Mouse (Mus musculus) CD4-positive naive resting alpha-beta T cell, adult 76 days (primary cell): ENCODE results near the gene Olfr414. TPM values are rescaled to one million over a fixed set of nuclear protein-coding genes. Genes with fewer than 3 reads are reported as not detected.

Experiments
- total RNA-seq: library from RNA; stranded (reverse); gene quantifications from one replicate; pipeline ENCODE4 v1.2.4, GENCODE M21; 2023

Olfr414 gene
- not detected for total RNA-seq

DNA sequence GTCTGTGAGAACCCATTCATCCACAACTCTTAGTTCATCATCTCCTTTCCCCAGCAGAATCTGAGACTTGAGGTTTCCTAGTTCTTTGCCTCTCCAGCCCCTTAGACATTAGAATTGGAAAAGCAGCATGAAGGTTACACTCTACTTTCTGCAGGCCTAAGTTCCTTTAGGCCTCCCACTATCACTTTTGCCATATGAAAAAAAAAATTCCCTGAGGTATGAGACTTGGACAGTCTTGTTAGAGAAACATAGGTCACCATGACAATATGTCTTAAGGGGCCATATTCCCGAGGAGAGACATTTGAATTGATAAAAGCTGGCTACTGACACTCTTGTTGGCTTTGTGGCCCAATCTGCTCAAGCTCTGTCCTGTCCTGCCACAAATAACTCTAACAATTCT lies at the start of gene Olfr414:
TSS of gene Olfr414 (plus strand) at position 301 of the 400 bp plus-strand sequence.

DNA sequence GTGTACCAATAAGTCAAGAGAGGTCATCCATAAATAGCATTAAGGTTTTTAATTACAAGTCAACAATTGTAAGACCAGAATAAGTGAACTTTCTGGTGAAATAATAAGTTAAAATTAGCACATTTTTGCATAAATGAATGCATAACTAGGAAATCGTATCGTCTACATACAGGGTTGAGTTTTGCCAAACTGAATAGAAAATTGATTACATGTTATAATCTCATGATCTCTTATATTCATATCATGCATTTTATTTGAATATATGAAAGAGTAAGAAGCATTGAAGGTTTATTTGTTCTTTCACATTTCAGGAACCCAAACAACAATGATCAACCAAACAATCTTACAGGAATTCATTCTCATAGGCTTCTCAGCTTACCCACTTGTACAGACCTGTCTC lies 33.1 kb upstream of the Olfr414 start, which contains the start of gene Olfr248:
TSS of gene Olfr248 (plus strand) at position 301 of the 400 bp plus-strand sequence.

DNA sequence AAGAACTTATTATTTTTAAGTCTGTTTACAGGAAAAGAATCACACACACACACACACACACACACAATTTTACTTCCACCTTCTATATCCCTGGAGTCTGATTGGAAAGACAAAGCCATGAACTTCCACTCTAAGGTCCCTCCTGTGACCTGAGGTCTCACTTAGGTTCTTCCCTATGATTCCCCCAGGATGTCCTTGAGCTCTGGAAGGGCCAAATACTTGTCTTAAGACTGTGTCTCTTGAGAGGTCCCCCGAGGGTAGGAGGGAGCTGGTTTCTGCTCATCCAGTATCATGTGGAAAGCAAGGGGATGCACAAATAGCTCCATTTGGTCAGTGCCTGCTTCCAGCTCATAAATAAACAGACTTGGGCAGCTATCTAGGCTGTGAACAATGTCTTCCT lies 17.9 kb downstream of the Olfr414 start, which contains the start of gene Olfr220:
TSS of gene Olfr220 (plus strand) at position 301 of the 400 bp plus-strand sequence.

Other genes with a start within 250 kb of the Olfr414 start
- not detected for gene Olfr419, start 172.0 kb upstream of the Olfr414 start, total RNA-seq
- gene Mptx1, start 93.5 kb upstream of the Olfr414 start, total RNA-seq, result not detected
- gene Olfr417, start 58.9 kb upstream of the Olfr414 start, total RNA-seq, result not detected
- gene Olfr248, start 33.0 kb upstream of the Olfr414 start, total RNA-seq, result not detected
- not detected for gene Olfr220, start 18.0 kb downstream of the Olfr414 start, total RNA-seq
- gene Fmn2, start 77.8 kb downstream of the Olfr414 start, total RNA-seq, result not detected